Mouse (Mus musculus) heart, postnatal 0 days (tissue): ENCODE measurements around the gene Plcd4. TPM values are rescaled to one million over a fixed set of nuclear protein-coding genes. Genes with fewer than 3 reads are reported as not detected.

Experiments
- ATAC-seq: fragments of 200-750 bp; cut with Nextera tagmentation; 2 replicates; pipeline ENCODE4 v1.8.0; 2017; ENCODE audit warnings: low read depth, moderate number of reproducible peaks, moderate library complexity; ENCODE audit not compliant: insufficient read depth
- DNase-seq: peaks from one replicate; pipeline ENCODE4 v3.0.0-alpha.2; 2016; ENCODE audit warnings: low spot score
- H3K27ac ChIP-seq: fragments of 300-500 bp; sonication (generic); 2 replicates; pipeline ENCODE4 v1.5.1; 2014; ENCODE audit warnings: low read depth, mild to moderate bottlenecking
- H3K27me3 ChIP-seq: fragments of 300-500 bp; sonication (generic); 2 replicates; pipeline ENCODE4 v1.6.1; 2014; ENCODE audit warnings: low read length, mixed read lengths; ENCODE audit not compliant: control insufficient read depth, insufficient read depth
- H3K36me3 ChIP-seq: fragments of 300-500 bp; sonication (generic); replicated peaks from 2 replicates; pipeline ENCODE4 v1.6.1; 2014; ENCODE audit warnings: low read length, mixed read lengths; ENCODE audit not compliant: control insufficient read depth, insufficient read depth
- H3K4me1 ChIP-seq: fragments of 300-500 bp; sonication (generic); 2 replicates; pipeline ENCODE4 v1.6.1; 2014; ENCODE audit warnings: antibody characterized with exemption; ENCODE audit not compliant: control insufficient read depth, insufficient read depth
- H3K4me2 ChIP-seq: fragments of 300-500 bp; sonication (generic); 2 replicates; pipeline ENCODE4 v1.6.1; 2014; ENCODE audit warnings: low read depth, mild to moderate bottlenecking, low read length, moderate library complexity
- H3K4me3 ChIP-seq: fragments of 300-500 bp; sonication (generic); 2 replicates; pipeline ENCODE4 v1.5.1; 2014; ENCODE audit warnings: low read depth, low read length
- H3K9ac ChIP-seq: fragments of 300-500 bp; sonication (generic); replicated peaks from 2 replicates; pipeline ENCODE4 v1.6.1; 2014; ENCODE audit warnings: low read depth, low read length, mixed read lengths
- H3K9me3 ChIP-seq: fragments of 300-500 bp; sonication (generic); replicated peaks from 2 replicates; pipeline ENCODE4 v1.6.1; 2016; ENCODE audit warnings: low read length; ENCODE audit not compliant: control insufficient read depth
- CTCF ChIP-seq: IDR thresholded peaks from 2 replicates; pipeline ENCODE4 v1.5.1; 2016; ENCODE audit warnings: antibody characterized with exemption, control low read depth, low read depth
- EP300 ChIP-seq: IDR thresholded peaks from 2 replicates; pipeline ENCODE4 v1.6.1; 2016; ENCODE audit warnings: antibody characterized with exemption, low read depth
- WGBS: fragments of 180-500 bp; shearing (Covaris S2); extraction: QIAGEN DNeasy Blood & Tissue Kit; methylation state at CpG from one replicate; pipeline ENCODE4 v1.1.7; 2014; 5-methylcytosine and 5-hydroxymethylcytosine counted together
- microRNA-seq: library from miRNA; unstranded; fragments of <30 nt; microRNA quantifications from one replicate; pipeline ENCODE4, GENCODE M21; 2016
- polyA plus RNA-seq: library from polyadenylated mRNA; unstranded; fragments of >200 nt; fragmentation: Nextera tagmentation; extraction: Ambion mirVana; gene quantifications from 2 replicates; pipeline ENCODE4 v1.2.1, GENCODE M21; 2015
- total RNA-seq: library from RNA; depleted of rRNA; stranded (reverse); fragments of >200 nt; gene quantifications from 2 replicates; pipeline ENCODE4 v1.2.3, GENCODE M21; 2014; ENCODE audit warnings: low replicate concordance; rRNA removed

Plcd4 gene
- total and polyA plus RNA-seq, 2 experiments from 2014 or later: 0.15 TPM; not detected in 1

GRCm38 (mm10) chr1:74600501-74601266, 58.0 kb downstream of the Plcd4 start:
- Histone ChIP-seq H3K4me1 (peaks cover 10% of the 10 kb centered on the region; the same call in 1 of the 2 replicates), H3K27ac (peak overlapping the region; percentile 69), H3K9ac (peak overlapping the region; percentile 70), H3K4me2 (peak overlapping the region; percentile 80), H3K9me3 (no peaks in the 10 kb centered on the region), H3K4me3 (peak overlapping the region; percentile 78), H3K27me3 (no peaks in the 10 kb centered on the region), H3K36me3 (peaks cover 24% of the 10 kb centered on the region)
- TF ChIP-seq EP300 (no peak), CTCF (no peak)
- 8% methylated on average over 26 of the region's 26 CpGs for WGBS
- ATAC-seq (peak; percentile 64), DNase-seq (no peak)

- H3K9me3 ChIP-seq: no peaks in the 10 kb centered on the region
- ATAC-seq (peak; percentile 93), DNase-seq (peak; percentile 96)
- H3K4me3 ChIP-seq: peak within 1 kb of the TSS; percentile 78
- H3K9ac ChIP-seq: peak within 1 kb of the TSS; percentile 70
- H3K4me1 ChIP-seq: peaks cover 10% of the 10 kb centered on the region; the same call in 1 of the 2 replicates
- WGBS: 7% methylated on average over 25 of the region's 25 CpGs
- TF ChIP-seq CTCF: no peak
- no peak for TF ChIP-seq EP300
- peak within 1 kb of the TSS; percentile 80 for H3K4me2 ChIP-seq
- peaks cover 19% of the 10 kb centered on the region for H3K36me3 ChIP-seq
- no peaks in the 10 kb centered on the region for H3K27me3 ChIP-seq
- H3K27ac ChIP-seq: peak within 1 kb of the TSS; percentile 69
These were observed 58.7 kb downstream of the Plcd4 start, which contains the start of the genes Rnf25 and Stk36 for GRCm38 (mm10) chr1:74601267-74601962. Gene Rnf25 (minus strand): TSS chr1:74601397. Gene Stk36 (plus strand): TSS chr1:74601445.

Small RNA genes within 50 kb of the gene (microRNA-seq; reads per million reads assigned to microRNA genes)
- not detected for gene Gm25035

Other genes with a start within 250 kb of the Plcd4 start
- gene Tmbim1, start 237.3 kb upstream of the Plcd4 start, total RNA-seq: 55.7 and 100 TPM in 2 replicates
- gene Tmbim1, start 237.3 kb upstream of the Plcd4 start, polyA plus RNA-seq: 41.6 and 44.9 TPM in 2 replicates
- 0.12 TPM in 1 of 2 replicates, not detected in the other for gene Catip, start 180.8 kb upstream of the Plcd4 start, total RNA-seq
- gene Catip, start 180.8 kb upstream of the Plcd4 start, polyA plus RNA-seq: 0.51 and 0.61 TPM in 2 replicates
- gene Slc11a1, start 167.7 kb upstream of the Plcd4 start, total RNA-seq: 2.0 and 2.5 TPM in 2 replicates
- 1.6 and 1.8 TPM in 2 replicates for gene Slc11a1, start 167.7 kb upstream of the Plcd4 start, polyA plus RNA-seq
- 82.6 and 106 TPM in 2 replicates for gene Ctdsp1, start 151.4 kb upstream of the Plcd4 start, total RNA-seq
- 38.0 and 38.4 TPM in 2 replicates for gene Ctdsp1, start 151.4 kb upstream of the Plcd4 start, polyA plus RNA-seq
- gene Vil1, start 133.5 kb upstream of the Plcd4 start, total RNA-seq: not detected in 2 replicates
- 0.16 and 0.36 TPM in 2 replicates for gene Vil1, start 133.5 kb upstream of the Plcd4 start, polyA plus RNA-seq
- gene Cnot9, start 36.8 kb upstream of the Plcd4 start, total RNA-seq: 7.4 and 10.7 TPM in 2 replicates
- 18.2 and 19.4 TPM in 2 replicates for gene Cnot9, start 36.8 kb upstream of the Plcd4 start, polyA plus RNA-seq
- gene Usp37, start 1.4 kb downstream of the Plcd4 start, total RNA-seq: 8.0 and 9.0 TPM in 2 replicates
- gene Usp37, start 1.4 kb downstream of the Plcd4 start, polyA plus RNA-seq: 7.4 and 8.3 TPM in 2 replicates
- gene Zfp142, start 45.4 kb downstream of the Plcd4 start, total RNA-seq: 5.6 and 6.8 TPM in 2 replicates
- 2.0 and 2.2 TPM in 2 replicates for gene Zfp142, start 45.4 kb downstream of the Plcd4 start, polyA plus RNA-seq
- 15.3 and 26.8 TPM in 2 replicates for gene Bcs1l, start 45.4 kb downstream of the Plcd4 start, total RNA-seq
- 17.4 and 18.8 TPM in 2 replicates for gene Bcs1l, start 45.4 kb downstream of the Plcd4 start, polyA plus RNA-seq
- gene Rnf25, start 58.5 kb downstream of the Plcd4 start, total RNA-seq: 33.0 and 37.4 TPM in 2 replicates
- gene Rnf25, start 58.5 kb downstream of the Plcd4 start, polyA plus RNA-seq: 16.0 and 16.5 TPM in 2 replicates
- 0.27 and 0.38 TPM in 2 replicates for gene Stk36, start 58.6 kb downstream of the Plcd4 start, total RNA-seq
- gene Stk36, start 58.6 kb downstream of the Plcd4 start, polyA plus RNA-seq: 0.79 and 2.4 TPM in 2 replicates
- 13.4 and 22.9 TPM in 2 replicates for gene Ttll4, start 118.9 kb downstream of the Plcd4 start, total RNA-seq
- 3.5 and 4.7 TPM in 2 replicates for gene Ttll4, start 118.9 kb downstream of the Plcd4 start, polyA plus RNA-seq
- 6.7 and 13.5 TPM in 2 replicates for gene Cyp27a1, start 170.7 kb downstream of the Plcd4 start, total RNA-seq
- gene Cyp27a1, start 170.7 kb downstream of the Plcd4 start, polyA plus RNA-seq: 10.5 and 11.9 TPM in 2 replicates
- 2.4 and 9.6 TPM in 2 replicates for gene Prkag3, start 206.3 kb downstream of the Plcd4 start, total RNA-seq
- 2.0 and 2.5 TPM in 2 replicates for gene Prkag3, start 206.3 kb downstream of the Plcd4 start, polyA plus RNA-seq
- 0.23 and 0.88 TPM in 2 replicates for gene Wnt6, start 229.0 kb downstream of the Plcd4 start, total RNA-seq
- gene Wnt6, start 229.0 kb downstream of the Plcd4 start, polyA plus RNA-seq: 0.11 and 0.21 TPM in 2 replicates
- gene Wnt10a, start 248.6 kb downstream of the Plcd4 start, total RNA-seq: not detected in 2 replicates
- not detected in 2 replicates for gene Wnt10a, start 248.6 kb downstream of the Plcd4 start, polyA plus RNA-seq